ENCODE assay signal across 8 mouse cellular contexts in genomic region chr6:28420865-28421264, GRCm38 (mm10). TPM values are rescaled to one million over a fixed set of nuclear protein-coding genes. Genes with fewer than 3 reads are reported as not detected.
A peak's percentile ranks its signal among the peaks of the same experiment; 100 is the strongest.
DNase-seq lines count a peak whose midpoint lies in the region; ATAC-seq and TF ChIP-seq lines count a peak whose summit lies in the region.

No protein-coding gene starts in this region.

- peak overlapping the region; percentile 97 for H3K4me2 ChIP-seq in liver, embryonic 11.5 days
- H3K4me2 ChIP-seq in stomach, embryonic 16.5 days (ENCODE audit: low read depth, low read length): peak overlapping the region; percentile 92

- H3K27ac ChIP-seq in spleen, adult 2 months (ENCODE audit: insufficient read depth, low read length): peak overlapping the region; percentile 46; the same call in 1 of the 2 replicates
- H3K27ac ChIP-seq in liver, embryonic 11.5 days (ENCODE audit: low read depth, low read length): peak overlapping the region; percentile 75
- peak overlapping the region; percentile 77 for H3K27ac ChIP-seq in stomach, embryonic 16.5 days (ENCODE audit: low read length)

- no peaks in the 10 kb centered on the region for H3K9me3 ChIP-seq in liver, embryonic 11.5 days (ENCODE audit: control insufficient read depth, low read length)
- no peaks in the 10 kb centered on the region for H3K9me3 ChIP-seq in stomach, embryonic 16.5 days (replicated peaks; ENCODE audit: control insufficient read depth, low read length)

- TF ChIP-seq POLR2A in spleen, adult 2 months (IDR thresholded peaks at IDR 0.05; ENCODE audit: low read depth, low read length): no peak

- no peaks in the 10 kb centered on the region for H3K27me3 ChIP-seq in spleen, adult 2 months (ENCODE audit: control insufficient read depth, insufficient read depth, low read length)
- H3K27me3 ChIP-seq in liver, embryonic 11.5 days (replicated peaks; ENCODE audit: control insufficient read depth, insufficient read depth, low read length): no peaks in the 10 kb centered on the region
- no peaks in the 10 kb centered on the region for H3K27me3 ChIP-seq in stomach, embryonic 16.5 days (ENCODE audit: control insufficient read depth, insufficient read depth, low read length)

- TF ChIP-seq CTCF in spleen, adult 2 months (IDR thresholded peaks at IDR 0.05; ENCODE audit: extremely low read depth, insufficient read depth, insufficient read length, insufficient replicate concordance): no peak

- no peak for ATAC-seq in liver, embryonic 11.5 days (replicated peaks; ENCODE audit: low FRiP score)
- ATAC-seq in stomach, embryonic 16.5 days (ENCODE audit: insufficient read depth, low FRiP score): no peak

- H3K36me3 ChIP-seq in spleen, adult 2 months (ENCODE audit: control insufficient read depth, insufficient read depth, low read length): peaks cover 28% of the 10 kb centered on the region
- peaks cover 14% of the 10 kb centered on the region for H3K36me3 ChIP-seq in liver, embryonic 11.5 days (ENCODE audit: control insufficient read depth, insufficient read depth, low read length)
- peaks cover 20% of the 10 kb centered on the region for H3K36me3 ChIP-seq in stomach, embryonic 16.5 days (ENCODE audit: control insufficient read depth, insufficient read depth, low read length)

- 50% methylated on average over 13 of the region's 13 CpGs for WGBS in spleen, adult 2 months
- WGBS in liver, embryonic 11.5 days: 17% methylated on average over 13 of the region's 13 CpGs
- 14% methylated on average over 13 of the region's 13 CpGs for WGBS in stomach, embryonic 16.5 days

- H3K4me1 ChIP-seq in spleen, adult 2 months (ENCODE audit: control insufficient read depth, insufficient read depth, insufficient read length): peaks cover 12% of the 10 kb centered on the region; the same call in 1 of the 2 replicates
- peaks cover 26% of the 10 kb centered on the region for H3K4me1 ChIP-seq in liver, embryonic 11.5 days (replicated peaks; ENCODE audit: control insufficient read depth, insufficient read depth, low read length)
- peaks cover 26% of the 10 kb centered on the region for H3K4me1 ChIP-seq in stomach, embryonic 16.5 days (ENCODE audit: control insufficient read depth, insufficient read depth, low read length)

- H3K4me3 ChIP-seq in spleen, adult 2 months (ENCODE audit: extremely low read depth, insufficient read depth, insufficient read length): peak overlapping the region; percentile 69
- peak overlapping the region; percentile 83 for H3K4me3 ChIP-seq in liver, embryonic 11.5 days (ENCODE audit: low read depth, low read length)
- H3K4me3 ChIP-seq in stomach, embryonic 16.5 days (replicated peaks; ENCODE audit: low read length): peak overlapping the region; percentile 90

- peak; percentile 33 for DNase-seq in cerebellum, adult 8-10 months
- no peak for DNase-seq in cerebellum, postnatal 14 days
- DNase-seq in spleen, adult 2 months (ENCODE audit: low read depth in 1 of 2, low spot score in 2 of 2): no peak
- no peak for DNase-seq in spleen, postnatal 14 days (ENCODE audit: low spot score in 2 of 2)
- DNase-seq in liver, embryonic 11.5 days (ENCODE audit: low spot score): no peak
- no peak for DNase-seq in embryo, embryonic 10 days (ENCODE audit: low spot score)
- no peak for DNase-seq in thymus, adult 18-20 months

- peak overlapping the region; percentile 85 for H3K9ac ChIP-seq in liver, embryonic 11.5 days (ENCODE audit: low read depth, low read length)
- H3K9ac ChIP-seq in stomach, embryonic 16.5 days (ENCODE audit: low read length): peak overlapping the region; percentile 91

RNA-seq across cellular contexts. Expression of gene Arf5, which starts 2.5 kb away (rescaled TPM):
- 284 and 447 TPM in 2 replicates for polyA plus RNA-seq in spleen, adult 2 months (2012; rRNA removed)
- 348 and 356 TPM in 2 replicates for polyA plus RNA-seq in liver, embryonic 11.5 days (2014; fragmentation: Nextera tagmentation; extraction: Ambion mirVana)
- 279 and 286 TPM in 2 replicates for polyA plus RNA-seq in stomach, embryonic 16.5 days (2015; fragmentation: Nextera tagmentation; extraction: Ambion mirVana)

RNA-seq across cellular contexts. Expression of gene Fscn3, which starts 6.7 kb away (rescaled TPM):
- polyA plus RNA-seq in spleen, adult 2 months (2012; rRNA removed): not detected in 2 replicates
- polyA plus RNA-seq in liver, embryonic 11.5 days (2014; fragmentation: Nextera tagmentation; extraction: Ambion mirVana): 0.33 and 0.55 TPM in 2 replicates
- polyA plus RNA-seq in stomach, embryonic 16.5 days (2015; fragmentation: Nextera tagmentation; extraction: Ambion mirVana): 0.13 TPM in 1 of 2 replicates, not detected in the other

RNA-seq across cellular contexts. Expression of gene Gcc1, which starts 7.3 kb away (rescaled TPM):
- polyA plus RNA-seq in spleen, adult 2 months (2012; rRNA removed): 5.1 and 5.4 TPM in 2 replicates
- polyA plus RNA-seq in liver, embryonic 11.5 days (2014; fragmentation: Nextera tagmentation; extraction: Ambion mirVana): 5.8 and 6.7 TPM in 2 replicates
- 10.0 and 13.5 TPM in 2 replicates for polyA plus RNA-seq in stomach, embryonic 16.5 days (2015; fragmentation: Nextera tagmentation; extraction: Ambion mirVana)

RNA-seq across cellular contexts. Expression of gene Zfp800, which starts 23.1 kb away (rescaled TPM):
- 4.6 and 6.6 TPM in 2 replicates for polyA plus RNA-seq in spleen, adult 2 months (2012; rRNA removed)
- 39.5 and 41.2 TPM in 2 replicates for polyA plus RNA-seq in liver, embryonic 11.5 days (2014; fragmentation: Nextera tagmentation; extraction: Ambion mirVana)
- polyA plus RNA-seq in stomach, embryonic 16.5 days (2015; fragmentation: Nextera tagmentation; extraction: Ambion mirVana): 15.2 and 17.6 TPM in 2 replicates

RNA-seq across cellular contexts. Expression of gene Pax4, which starts 28.3 kb away (rescaled TPM):
- not detected in 2 replicates for polyA plus RNA-seq in spleen, adult 2 months (2012; rRNA removed)
- polyA plus RNA-seq in liver, embryonic 11.5 days (2014; fragmentation: Nextera tagmentation; extraction: Ambion mirVana): 0.26 TPM in 1 of 2 replicates, not detected in the other
- polyA plus RNA-seq in stomach, embryonic 16.5 days (2015; fragmentation: Nextera tagmentation; extraction: Ambion mirVana): 1.1 and 1.2 TPM in 2 replicates
